Mouse (Mus musculus) embryonic facial prominence, embryonic 15.5 days (tissue): ENCODE measurements around the gene Iqsec3. TPM values are rescaled to one million over a fixed set of nuclear protein-coding genes. Genes with fewer than 3 reads are reported as not detected.

Experiments
- ATAC-seq: fragments of 200-750 bp; cut with Nextera tagmentation; 2 replicates; pipeline ENCODE4 v1.8.0; 2017; ENCODE audit warnings: low read depth, moderate TSS enrichment; ENCODE audit not compliant: insufficient number of reproducible peaks, low FRiP score, low TSS enrichment
- H3K27ac ChIP-seq: fragments of 300-500 bp; sonication (generic); replicated peaks from 2 replicates; pipeline ENCODE4 v1.5.1; 2015; ENCODE audit warnings: mild to moderate bottlenecking, inconsistent platforms
- H3K27me3 ChIP-seq: fragments of 300-500 bp; sonication (generic); 2 replicates; pipeline ENCODE4 v1.6.1; 2015; ENCODE audit warnings: inconsistent platforms
- H3K36me3 ChIP-seq: fragments of 300-500 bp; sonication (generic); 2 replicates; pipeline ENCODE4 v1.6.1; 2015; ENCODE audit warnings: mild to moderate bottlenecking, inconsistent platforms
- H3K4me1 ChIP-seq: fragments of 300-500 bp; sonication (generic); 2 replicates; pipeline ENCODE4 v1.6.1; 2015; ENCODE audit warnings: inconsistent platforms
- H3K4me2 ChIP-seq: fragments of 300-500 bp; sonication (generic); replicated peaks from 2 replicates; pipeline ENCODE4 v1.6.1; 2015; ENCODE audit warnings: mild to moderate bottlenecking, inconsistent platforms
- H3K4me3 ChIP-seq: fragments of 300-500 bp; sonication (generic); replicated peaks from 2 replicates; pipeline ENCODE4 v1.5.1; 2015; ENCODE audit warnings: mild to moderate bottlenecking, inconsistent platforms
- H3K9ac ChIP-seq: fragments of 300-500 bp; sonication (generic); 2 replicates; pipeline ENCODE4 v1.6.1; 2015; ENCODE audit warnings: inconsistent platforms
- H3K9me3 ChIP-seq: fragments of 300-500 bp; sonication (generic); replicated peaks from 2 replicates; pipeline ENCODE4 v1.6.1; 2016; ENCODE audit warnings: inconsistent platforms
- WGBS: fragments of 180-500 bp; shearing (Covaris S2); methylation state at CpG from one replicate; pipeline ENCODE4 v1.1.7; 2015; 5-methylcytosine and 5-hydroxymethylcytosine counted together
- polyA plus RNA-seq: library from polyadenylated mRNA; unstranded; fragments of >200 nt; fragmentation: Nextera tagmentation; extraction: Ambion mirVana; gene quantifications from 2 replicates; pipeline ENCODE4 v1.2.1, GENCODE M21; 2015

Iqsec3 gene
- polyA plus RNA-seq, 1 experiment from 2014 or later = 0.27 TPM

DNA sequence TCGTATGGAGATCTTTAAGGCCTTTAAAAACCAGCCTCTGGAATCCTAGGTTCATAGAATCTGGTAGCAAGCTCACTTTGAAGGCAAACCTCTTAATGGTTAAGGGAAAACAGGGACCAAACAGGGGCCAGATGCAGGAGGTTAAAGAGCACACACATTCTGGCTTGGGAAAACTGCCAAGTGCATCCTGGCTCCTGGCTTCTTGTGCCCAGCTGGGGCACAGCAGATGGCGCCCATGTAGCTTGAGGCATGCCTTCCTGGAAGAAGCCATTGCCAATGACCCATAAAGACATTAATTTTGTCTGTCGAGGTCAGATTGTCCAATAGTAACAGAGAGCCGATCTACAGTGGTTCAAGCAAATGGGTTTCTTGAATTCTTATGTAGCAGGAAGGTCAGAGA, 109.5 kb downstream of the Iqsec3 start:
- 75% methylated on average over 4 of the region's 4 CpGs for WGBS
- Histone ChIP-seq H3K4me3 (no peak overlapping the region), H3K36me3 (no peaks in the 10 kb centered on the region), H3K9me3 (no peaks in the 10 kb centered on the region), H3K4me2 (no peak overlapping the region), H3K27me3 (no peaks in the 10 kb centered on the region; the same call in 1 of the 2 replicates), H3K27ac (no peak overlapping the region), H3K4me1 (no peaks in the 10 kb centered on the region), H3K9ac (no peak overlapping the region)
- no peak for ATAC-seq

DNA sequence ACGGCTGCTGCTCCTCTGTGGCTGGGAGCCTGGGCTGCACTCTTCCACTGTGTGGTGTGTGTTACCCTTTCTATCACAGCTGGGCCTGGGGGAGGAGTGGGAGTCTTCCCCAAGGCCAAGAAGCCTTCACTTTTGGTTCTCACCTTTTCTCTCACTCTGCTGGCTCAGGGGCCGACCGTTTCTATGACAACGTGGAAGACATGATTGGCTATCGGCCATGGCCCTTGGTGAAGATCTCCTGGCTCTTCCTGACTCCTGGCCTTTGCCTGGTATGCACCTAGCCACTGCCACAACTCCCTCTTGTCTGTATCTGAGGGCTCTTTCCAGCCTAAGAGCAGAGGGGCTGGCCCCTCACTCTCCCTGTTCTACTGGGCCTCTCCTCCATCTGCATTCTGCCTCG, 110.4 kb downstream of the Iqsec3 start:
- Histone ChIP-seq H3K9ac (no peak overlapping the region), H3K4me3 (no peak overlapping the region), H3K36me3 (no peaks in the 10 kb centered on the region), H3K27ac (no peak overlapping the region), H3K27me3 (no peaks in the 10 kb centered on the region; the same call in 1 of the 2 replicates), H3K4me2 (no peak overlapping the region), H3K4me1 (no peaks in the 10 kb centered on the region), H3K9me3 (no peaks in the 10 kb centered on the region)
- WGBS = 82% methylated on average over 6 of the region's 6 CpGs
- ATAC-seq = no peak

DNA sequence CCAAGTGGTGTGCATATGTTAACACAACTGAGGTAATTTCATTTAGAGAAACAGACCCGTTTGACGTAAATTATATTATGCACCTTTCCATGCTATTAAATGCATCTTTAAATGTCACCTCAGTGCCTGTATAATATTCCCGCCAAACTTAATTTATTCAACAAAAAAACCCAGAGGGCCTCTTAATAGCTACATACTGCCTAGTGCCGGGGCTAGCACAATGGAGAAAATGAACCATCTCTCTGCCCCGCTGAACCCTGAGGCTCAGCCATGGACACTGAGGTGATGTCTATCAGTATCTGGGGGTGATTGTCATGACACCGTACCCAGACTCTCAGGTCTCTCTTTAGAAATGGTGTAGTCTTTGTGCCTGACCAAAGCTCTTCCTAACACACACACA, 116.2 kb downstream of the Iqsec3 start:
- H3K36me3 ChIP-seq = no peaks in the 10 kb centered on the region
- H3K9ac ChIP-seq = no peak overlapping the region
- H3K4me2 ChIP-seq = no peak overlapping the region
- H3K4me3 ChIP-seq = no peak overlapping the region
- no peak overlapping the region for H3K27ac ChIP-seq
- ATAC-seq = no peak
- no peaks in the 10 kb centered on the region for H3K4me1 ChIP-seq
- no peaks in the 10 kb centered on the region for H3K9me3 ChIP-seq
- WGBS = 77% methylated on average over 6 of the region's 6 CpGs
- peaks cover 3% of the 10 kb centered on the region; the same call in 1 of the 2 replicates for H3K27me3 ChIP-seq

DNA sequence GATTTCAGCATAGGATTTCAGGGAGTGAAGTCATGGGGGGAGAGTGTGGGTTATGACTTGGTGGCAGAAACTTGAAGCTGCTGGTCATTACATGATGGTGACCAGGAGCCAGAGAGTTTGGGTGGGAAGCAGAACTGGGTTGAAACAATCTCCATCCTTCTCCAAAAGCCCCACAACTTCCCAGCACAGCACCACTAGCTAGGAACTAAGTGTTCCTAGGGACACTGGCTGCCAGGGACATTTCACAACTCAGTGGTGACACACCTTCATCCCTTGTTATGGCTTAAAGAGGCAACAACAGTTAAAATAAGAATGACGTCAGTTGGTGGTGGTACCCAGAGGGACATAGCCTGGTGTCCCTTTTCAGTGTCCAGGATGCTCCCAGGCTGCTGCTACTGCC, 117.4 kb downstream of the Iqsec3 start:
- no peak overlapping the region for H3K9ac ChIP-seq
- no peaks in the 10 kb centered on the region for H3K9me3 ChIP-seq
- peaks cover 3% of the 10 kb centered on the region; the same call in 1 of the 2 replicates for H3K27me3 ChIP-seq
- H3K4me2 ChIP-seq = no peak overlapping the region
- H3K27ac ChIP-seq = no peak overlapping the region
- 77% methylated on average over 1 of the region's 1 CpGs for WGBS
- no peak overlapping the region for H3K4me3 ChIP-seq
- no peaks in the 10 kb centered on the region for H3K36me3 ChIP-seq
- no peaks in the 10 kb centered on the region for H3K4me1 ChIP-seq
- no peak for ATAC-seq

DNA sequence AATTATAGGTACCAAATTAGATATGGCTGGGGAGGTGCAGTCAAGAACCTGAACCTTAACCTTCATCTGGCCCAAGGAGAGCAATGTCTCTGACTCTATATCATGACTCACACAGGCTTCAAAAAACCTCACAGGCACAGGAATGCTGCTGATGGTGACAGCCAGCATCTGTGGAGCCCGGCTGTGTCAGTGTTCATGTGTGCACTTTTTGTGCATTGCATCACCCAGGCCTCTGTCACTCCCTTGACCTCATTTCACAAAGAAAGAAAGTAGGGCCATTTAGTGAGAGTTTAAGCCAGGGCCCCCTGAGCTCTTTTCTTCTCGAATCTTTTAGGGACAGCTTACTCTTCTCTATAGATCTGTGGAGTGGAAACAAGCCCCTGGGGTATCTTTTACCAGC, 121.2 kb downstream of the Iqsec3 start:
- no peak overlapping the region for H3K9ac ChIP-seq
- no peak for ATAC-seq
- no peak overlapping the region for H3K4me3 ChIP-seq
- no peaks in the 10 kb centered on the region for H3K9me3 ChIP-seq
- no peaks in the 10 kb centered on the region for H3K36me3 ChIP-seq
- WGBS = 30% methylated on average over 2 of the region's 2 CpGs
- H3K4me1 ChIP-seq = no peaks in the 10 kb centered on the region
- peaks cover 3% of the 10 kb centered on the region; the same call in 1 of the 2 replicates for H3K27me3 ChIP-seq
- no peak overlapping the region for H3K27ac ChIP-seq
- H3K4me2 ChIP-seq = no peak overlapping the region

DNA sequence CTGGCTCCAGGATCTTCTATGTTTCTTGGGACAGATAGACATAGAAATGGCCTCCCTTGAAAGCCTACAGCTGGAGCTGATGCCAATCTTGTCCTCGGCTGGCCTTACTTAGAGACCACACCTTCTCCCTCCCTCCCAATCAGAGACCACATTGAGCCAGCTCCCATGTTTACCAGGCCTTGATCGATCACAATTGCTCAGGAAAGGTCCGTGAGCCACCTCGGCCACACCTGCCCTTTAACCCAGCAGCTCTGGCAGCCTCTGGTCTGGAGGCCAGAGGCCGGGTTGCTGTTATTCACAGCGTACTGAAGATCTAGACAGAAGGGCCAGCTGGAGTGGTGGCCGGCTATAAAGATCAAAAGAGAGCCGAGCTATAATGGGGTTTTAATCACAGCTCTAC, 127.0 kb downstream of the Iqsec3 start:
- Histone ChIP-seq H3K4me3 (no peak overlapping the region), H3K9ac (no peak overlapping the region), H3K27me3 (0 out of 2 replicates have a peak, but pooled peaks cover 4% of the 10 kb centered on the region), H3K4me1 (no peaks in the 10 kb centered on the region), H3K4me2 (no peak overlapping the region), H3K36me3 (no peaks in the 10 kb centered on the region), H3K27ac (no peak overlapping the region), H3K9me3 (no peaks in the 10 kb centered on the region)
- ATAC-seq = no peak
- WGBS = 57% methylated on average over 8 of the region's 8 CpGs

DNA sequence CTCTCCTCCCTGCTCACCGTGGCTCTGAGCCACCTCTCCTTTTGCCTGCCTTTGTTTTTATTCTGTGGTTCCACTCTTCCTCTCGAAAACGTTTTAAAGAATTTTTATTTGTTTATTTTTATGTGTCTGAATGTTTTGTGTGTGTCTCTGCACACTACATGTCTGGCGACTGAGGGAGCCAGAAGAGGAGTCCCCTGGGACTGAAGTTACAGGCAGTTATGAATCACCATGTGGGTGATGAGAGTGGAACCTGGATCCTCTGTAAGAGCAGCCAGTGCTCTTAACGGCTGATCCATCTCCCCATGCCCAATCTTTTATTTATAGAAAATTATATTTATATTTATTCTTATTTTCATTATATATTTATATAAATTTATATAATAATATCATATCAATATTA, 129.1 kb downstream of the Iqsec3 start:
- no peak for ATAC-seq
- H3K36me3 ChIP-seq = no peaks in the 10 kb centered on the region
- no peak overlapping the region for H3K4me2 ChIP-seq
- no peak overlapping the region for H3K27ac ChIP-seq
- H3K4me3 ChIP-seq = no peak overlapping the region
- H3K9me3 ChIP-seq = no peaks in the 10 kb centered on the region
- no peaks in the 10 kb centered on the region for H3K4me1 ChIP-seq
- no peak overlapping the region for H3K9ac ChIP-seq
- 0 out of 2 replicates have a peak, but pooled peaks cover 4% of the 10 kb centered on the region for H3K27me3 ChIP-seq
- 50% methylated on average over 5 of the region's 5 CpGs for WGBS

DNA sequence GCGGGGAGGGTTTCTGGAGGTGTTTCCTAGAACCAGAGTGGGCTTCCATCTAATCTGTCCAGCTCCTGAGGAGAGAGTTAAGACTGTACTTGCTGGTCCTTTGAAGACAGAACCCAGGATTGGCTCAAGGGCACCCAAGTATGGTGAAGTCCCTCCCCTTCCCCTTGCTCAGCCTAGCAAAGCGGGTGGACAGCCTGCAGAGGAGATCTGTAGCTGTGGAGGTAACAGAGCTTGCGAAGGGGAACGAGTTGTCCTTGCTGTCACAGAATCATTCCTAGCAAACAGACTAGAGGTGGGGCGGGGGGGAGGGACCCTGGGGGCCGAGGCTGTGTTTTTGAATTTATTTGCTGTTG, 129.7 kb downstream of the Iqsec3 start:
- 0 out of 2 replicates have a peak, but pooled peaks cover 4% of the 10 kb centered on the region for H3K27me3 ChIP-seq
- 62% methylated on average over 6 of the region's 6 CpGs for WGBS
- ATAC-seq = no peak
- H3K36me3 ChIP-seq = no peaks in the 10 kb centered on the region
- no peak overlapping the region for H3K27ac ChIP-seq
- H3K4me3 ChIP-seq = no peak overlapping the region
- no peak overlapping the region for H3K9ac ChIP-seq
- no peak overlapping the region for H3K4me2 ChIP-seq
- no peaks in the 10 kb centered on the region for H3K4me1 ChIP-seq
- no peaks in the 10 kb centered on the region for H3K9me3 ChIP-seq

DNA sequence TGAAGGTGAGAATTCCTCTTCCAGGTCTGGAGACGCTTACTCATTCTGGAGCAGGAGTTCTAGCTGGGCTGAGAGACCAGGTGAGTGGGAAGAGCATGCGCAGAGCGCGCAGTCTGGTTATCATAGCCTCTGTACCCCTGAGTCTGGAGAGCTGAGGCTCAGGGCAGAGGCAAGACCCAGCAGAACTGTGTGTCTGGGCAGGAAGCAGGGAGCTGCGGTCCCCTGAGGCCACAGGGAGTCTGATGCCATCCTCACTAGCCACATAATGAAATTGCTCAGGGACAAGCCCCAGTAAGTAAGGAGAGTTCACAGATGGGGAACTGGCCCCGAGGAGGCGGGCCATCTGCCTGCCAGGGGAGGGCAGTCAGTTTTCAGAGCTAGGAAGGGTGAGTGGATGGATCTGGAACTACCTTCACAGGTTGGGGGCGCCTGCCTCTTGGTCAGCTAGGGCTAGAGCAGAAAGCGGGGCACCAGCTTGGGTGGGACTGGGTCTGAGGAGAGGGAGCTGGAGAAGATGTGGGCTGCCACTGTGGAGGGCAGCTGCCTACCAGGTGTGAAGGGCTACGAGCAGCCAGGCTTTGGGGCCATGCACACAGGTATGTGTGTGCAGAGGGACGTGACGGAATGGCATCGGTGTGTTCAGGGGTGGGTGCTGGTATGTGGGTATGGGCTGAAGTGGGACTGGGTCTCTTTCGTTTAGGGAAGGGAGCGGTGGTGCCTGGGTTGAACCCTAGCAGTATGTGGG, 130.3 kb downstream of the Iqsec3 start, which contains the start of gene Slc6a12:
Slc6a12 (plus strand) TSS at position 51 of the 745 bp plus-strand sequence.
- Histone ChIP-seq H3K9ac (no peak within 1 kb of the TSS), H3K27ac (no peak within 1 kb of the TSS), H3K9me3 (no peaks in the 10 kb centered on the region), H3K4me1 (no peaks in the 10 kb centered on the region), H3K4me3 (no peak within 1 kb of the TSS), H3K27me3 (0 out of 2 replicates have a peak, but pooled peaks cover 4% of the 10 kb centered on the region), H3K36me3 (no peaks in the 10 kb centered on the region), H3K4me2 (no peak within 1 kb of the TSS)
- ATAC-seq = no peak
- WGBS = 63% methylated on average over 15 of the region's 15 CpGs

DNA sequence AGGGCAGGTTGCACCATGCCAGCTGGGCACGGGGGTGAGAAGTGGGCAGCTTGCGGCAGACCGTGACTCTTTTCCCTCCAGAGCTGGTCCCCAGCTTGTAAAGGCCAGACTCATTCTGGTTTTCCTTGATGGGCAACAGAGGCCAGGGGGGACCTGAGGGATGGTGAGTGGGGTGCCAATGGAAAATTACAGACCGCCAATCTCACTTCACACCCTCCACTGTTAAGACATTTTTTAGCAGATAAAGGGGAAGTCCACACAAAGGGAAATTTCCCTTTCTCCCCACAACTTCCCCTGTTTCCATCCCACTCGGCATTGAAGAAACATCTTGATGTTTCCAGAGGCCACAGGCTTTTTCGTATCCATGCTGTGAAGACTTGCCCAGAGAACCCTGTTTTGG, 131.8 kb downstream of the Iqsec3 start:
- 81% methylated on average over 6 of the region's 6 CpGs for WGBS
- ATAC-seq = no peak
- H3K4me3 ChIP-seq = no peak overlapping the region
- H3K4me2 ChIP-seq = no peak overlapping the region
- H3K27me3 ChIP-seq = 0 out of 2 replicates have a peak, but pooled peaks cover 4% of the 10 kb centered on the region
- no peak overlapping the region for H3K27ac ChIP-seq
- no peaks in the 10 kb centered on the region for H3K4me1 ChIP-seq
- no peaks in the 10 kb centered on the region for H3K36me3 ChIP-seq
- H3K9me3 ChIP-seq = no peaks in the 10 kb centered on the region
- H3K9ac ChIP-seq = no peak overlapping the region

DNA sequence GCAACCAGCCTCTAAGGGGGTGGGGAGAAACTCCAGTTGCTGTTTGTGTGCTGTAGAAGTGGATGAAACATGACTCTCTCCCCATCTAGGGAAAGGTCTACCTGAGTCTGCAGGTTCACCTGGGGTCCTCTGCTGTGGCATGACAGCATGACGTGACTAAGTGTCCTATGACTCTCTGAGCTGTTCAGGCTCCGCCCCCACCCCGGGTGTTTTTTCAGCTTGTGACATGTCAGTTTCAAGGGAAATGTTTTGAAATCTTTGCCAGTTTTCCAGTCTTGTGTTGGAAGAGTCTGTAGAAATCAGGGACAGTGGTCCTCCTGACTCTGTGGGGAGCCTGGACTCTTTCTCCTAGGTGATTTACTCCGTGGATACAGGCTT, 135.0 kb downstream of the Iqsec3 start:
- Histone ChIP-seq H3K4me2 (no peak overlapping the region), H3K9me3 (no peaks in the 10 kb centered on the region), H3K9ac (no peak overlapping the region), H3K27me3 (0 out of 2 replicates have a peak, but pooled peaks cover 3% of the 10 kb centered on the region), H3K36me3 (no peaks in the 10 kb centered on the region), H3K27ac (no peak overlapping the region), H3K4me3 (no peak overlapping the region), H3K4me1 (no peaks in the 10 kb centered on the region)
- ATAC-seq = no peak
- WGBS = 44% methylated on average over 4 of the region's 4 CpGs
